Mouse (Mus musculus) erythroblast, embryonic 14.5 days (primary cell): Measurements from ENCODE around the gene Vav3. TPM values are rescaled to one million over a fixed set of nuclear protein-coding genes. Genes with fewer than 3 reads are reported as not detected.

ENCODE experiments used
- H3K27me3 ChIP-seq: 2 replicates; pipeline ENCODE4 v1.6.1; 2012; ENCODE audit warnings: inconsistent platforms; ENCODE audit not compliant: control insufficient read depth
- H3K36me3 ChIP-seq: 2 replicates; pipeline ENCODE4 v1.6.1; 2012; ENCODE audit warnings: mild to moderate bottlenecking, inconsistent platforms; ENCODE audit not compliant: control insufficient read depth
- H3K4me1 ChIP-seq: 2 replicates; pipeline ENCODE4 v1.6.1; 2012; ENCODE audit warnings: inconsistent platforms; ENCODE audit not compliant: control insufficient read depth
- H3K4me3 ChIP-seq: replicated peaks from 2 replicates; pipeline ENCODE3; 2012; ENCODE audit warnings: moderate library complexity, mild to moderate bottlenecking, inconsistent platforms
- H3K9me3 ChIP-seq: 2 replicates; pipeline ENCODE4 v1.6.1; 2012; ENCODE audit warnings: low read length, inconsistent platforms, mixed read lengths; ENCODE audit not compliant: control insufficient read depth
- GATA1 ChIP-seq: IDR thresholded peaks from 2 replicates; pipeline ENCODE4 v1.6.1; 2012; ENCODE audit warnings: low read length, inconsistent platforms, mixed read lengths
- TAL1 ChIP-seq: IDR thresholded peaks from 3 replicates; pipeline ENCODE4 v1.6.1; 2012; ENCODE audit warnings: low read length, inconsistent platforms, mixed read lengths
- polyA plus RNA-seq: library from polyadenylated mRNA; stranded (reverse); fragments of >175 nt; gene quantifications from 2 replicates; pipeline ENCODE4 v1.2.3, GENCODE M21; 2012

The Vav3 gene
- polyA plus RNA-seq, 1 experiment: not detected

- H3K4me3 ChIP-seq: no peak overlapping the region
These were observed 313.9 kb downstream of the Vav3 start for GRCm38 (mm10) chr3:109654386-109654785.

GRCm38 (mm10) chr3:109671716-109672115, 331.3 kb downstream of the Vav3 start:
- no peaks in the 10 kb centered on the region for H3K27me3 ChIP-seq
- H3K4me1 ChIP-seq: no peaks in the 10 kb centered on the region
- no peak overlapping the region for H3K4me3 ChIP-seq
- no peaks in the 10 kb centered on the region for H3K9me3 ChIP-seq
- TF ChIP-seq TAL1 (no peak), GATA1 (no peak)
- no peaks in the 10 kb centered on the region for H3K36me3 ChIP-seq

More at GRCm38 (mm10) chr3:109654386-109654785, 313.9 kb downstream of the Vav3 start:
- Histone ChIP-seq H3K9me3 (no peaks in the 10 kb centered on the region), H3K36me3 (no peaks in the 10 kb centered on the region), H3K27me3 (no peaks in the 10 kb centered on the region), H3K4me1 (no peaks in the 10 kb centered on the region)
- no peak for TF ChIP-seq GATA1

- Histone ChIP-seq H3K36me3 (no peaks in the 10 kb centered on the region), H3K9me3 (no peaks in the 10 kb centered on the region), H3K27me3 (no peaks in the 10 kb centered on the region), H3K4me1 (no peaks in the 10 kb centered on the region), H3K4me3 (no peak overlapping the region)
- no peak for TF ChIP-seq GATA1
- TF ChIP-seq TAL1: no peak
These were observed 332.5 kb downstream of the Vav3 start for GRCm38 (mm10) chr3:109672925-109673324.

GRCm38 (mm10) chr3:109680281-109680680, 339.8 kb downstream of the Vav3 start:
- no peaks in the 10 kb centered on the region; the same call in 1 of the 2 replicates for H3K9me3 ChIP-seq
- no peaks in the 10 kb centered on the region for H3K4me1 ChIP-seq
- no peak overlapping the region for H3K4me3 ChIP-seq
- TF ChIP-seq TAL1 (no peak), GATA1 (no peak)
- H3K36me3 ChIP-seq: no peaks in the 10 kb centered on the region
- no peaks in the 10 kb centered on the region for H3K27me3 ChIP-seq

GRCm38 (mm10) chr3:109681863-109682262, 341.4 kb downstream of the Vav3 start:
- no peak for TF ChIP-seq TAL1
- no peak for TF ChIP-seq GATA1

GRCm38 (mm10) chr3:109683608-109684295, 343.3 kb downstream of the Vav3 start:
- H3K4me3 ChIP-seq: no peak overlapping the region
- no peaks in the 10 kb centered on the region for H3K27me3 ChIP-seq
- no peaks in the 10 kb centered on the region; the same call in 1 of the 2 replicates for H3K9me3 ChIP-seq
- H3K36me3 ChIP-seq: no peaks in the 10 kb centered on the region
- H3K4me1 ChIP-seq: no peaks in the 10 kb centered on the region
- TF ChIP-seq TAL1 (no peak), GATA1 (no peak)

More at GRCm38 (mm10) chr3:109681863-109682262, 341.4 kb downstream of the Vav3 start:
- Histone ChIP-seq H3K4me3 (no peak overlapping the region), H3K9me3 (no peaks in the 10 kb centered on the region; the same call in 1 of the 2 replicates), H3K36me3 (no peaks in the 10 kb centered on the region), H3K4me1 (no peaks in the 10 kb centered on the region), H3K27me3 (no peaks in the 10 kb centered on the region)

- Histone ChIP-seq H3K4me1 (no peaks in the 10 kb centered on the region), H3K36me3 (no peaks in the 10 kb centered on the region), H3K9me3 (no peaks in the 10 kb centered on the region), H3K4me3 (no peak overlapping the region), H3K27me3 (no peaks in the 10 kb centered on the region)
- TF ChIP-seq GATA1 (no peak), TAL1 (no peak)
These were observed 350.1 kb downstream of the Vav3 start for GRCm38 (mm10) chr3:109690566-109690965.

- Histone ChIP-seq H3K36me3 (no peaks in the 10 kb centered on the region), H3K27me3 (no peaks in the 10 kb centered on the region), H3K9me3 (no peaks in the 10 kb centered on the region), H3K4me1 (no peaks in the 10 kb centered on the region), H3K4me3 (no peak overlapping the region)
- no peak for TF ChIP-seq TAL1
- TF ChIP-seq GATA1: no peak
These were observed 352.2 kb downstream of the Vav3 start for GRCm38 (mm10) chr3:109692613-109693012.

GRCm38 (mm10) chr3:109701301-109701700, 360.8 kb downstream of the Vav3 start:
- no peaks in the 10 kb centered on the region for H3K4me1 ChIP-seq
- no peak overlapping the region for H3K4me3 ChIP-seq
- no peaks in the 10 kb centered on the region for H3K27me3 ChIP-seq
- TF ChIP-seq GATA1: no peak
- H3K9me3 ChIP-seq: no peaks in the 10 kb centered on the region
- no peaks in the 10 kb centered on the region for H3K36me3 ChIP-seq
